Mouse (Mus musculus) spleen, adult 10 weeks (tissue): ENCODE data around the gene Muc5ac. TPM values are rescaled to one million over a fixed set of nuclear protein-coding genes. Genes with fewer than 3 reads are reported as not detected.

Experiments used
- polyA plus RNA-seq: library from polyadenylated mRNA; stranded (reverse); fragments of 350-450 nt; fragmentation: Illumina TruSeq; extraction: RNeasy Lipid Tissue Mini Kit (QIAGEN cat#74804); gene quantifications from one replicate; pipeline ENCODE4 v1.2.3, GENCODE M21; 2015; ENCODE audit warnings: low replicate concordance; ENCODE audit not compliant: insufficient read depth

The Muc5ac gene
- 0.04 TPM for polyA plus RNA-seq

DNA sequence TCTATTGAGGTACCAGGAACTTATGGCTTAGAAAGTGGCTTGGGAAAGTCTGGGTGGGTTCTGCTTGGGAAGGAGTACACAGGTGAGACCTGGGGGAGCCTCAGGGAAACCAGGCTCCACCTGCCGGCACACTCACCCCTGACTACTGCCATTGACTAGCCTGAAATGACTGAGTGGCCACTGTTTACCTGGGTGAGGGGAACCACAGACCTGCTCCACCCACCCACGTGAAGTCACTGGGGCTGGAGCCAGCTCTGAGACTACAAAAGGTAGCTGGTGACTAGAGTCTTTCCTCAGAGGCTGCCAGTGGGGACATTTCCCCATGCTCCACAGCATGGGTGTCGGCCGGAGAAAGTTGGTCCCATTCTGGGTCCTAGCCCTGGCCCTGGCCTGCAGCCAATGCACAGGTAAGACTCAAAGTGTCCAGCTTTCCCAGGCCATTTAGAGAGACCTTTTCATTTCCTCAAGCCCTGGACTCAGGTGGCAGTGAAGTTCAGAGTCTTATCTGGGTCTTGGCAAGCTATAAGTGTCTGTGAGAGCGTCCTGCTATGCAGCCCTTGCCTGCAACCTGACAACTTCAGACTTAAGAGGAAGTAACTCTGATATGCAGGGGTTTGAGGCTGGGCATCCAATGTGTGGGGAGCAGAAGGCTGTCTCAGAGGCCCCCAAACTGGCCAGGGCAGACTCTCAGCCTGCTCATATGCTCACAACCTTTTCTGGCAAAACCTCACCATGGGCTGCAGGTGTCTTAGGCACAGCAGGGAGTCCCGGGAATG lies at the start of gene Muc5ac:
Gene Muc5ac, plus strand, starts transcription at position 296 of the 776 bp plus-strand sequence.

DNA sequence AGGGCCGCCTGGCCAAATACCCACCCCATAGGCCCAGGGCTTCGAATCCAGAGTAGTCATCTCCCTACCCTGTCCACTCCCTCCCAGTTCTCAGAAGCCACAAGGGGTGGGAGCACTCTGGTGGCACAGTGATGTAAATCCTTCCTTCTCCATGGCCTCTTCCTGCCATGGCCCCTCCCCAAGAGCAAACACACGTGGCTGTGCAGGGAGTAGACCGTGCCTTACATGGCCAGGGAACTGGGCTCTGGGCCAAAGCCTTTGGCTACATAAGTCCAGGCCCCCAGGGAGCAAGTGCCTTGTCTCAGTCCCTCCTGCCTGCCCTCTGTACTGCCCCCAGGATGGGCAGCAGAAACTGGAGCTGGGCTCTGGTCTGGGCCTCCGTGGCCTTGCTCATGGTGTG lies 50.0 kb downstream of the Muc5ac start, which contains the start of gene Muc5b:
Gene Muc5b, plus strand, starts transcription at position 292 of the 400 bp plus-strand sequence.

Other genes with a start within 250 kb of the Muc5ac start
- gene Chid1, start 249.1 kb upstream of the Muc5ac start, polyA plus RNA-seq = 17.3 TPM
- 27.2 TPM for gene Ap2a2, start 226.8 kb upstream of the Muc5ac start, polyA plus RNA-seq
- gene Muc6, start 133.7 kb upstream of the Muc5ac start, polyA plus RNA-seq = not detected
- gene Muc2, start 98.6 kb upstream of the Muc5ac start, polyA plus RNA-seq = not detected
- not detected for gene Muc5b, start 50.1 kb downstream of the Muc5ac start, polyA plus RNA-seq
- gene Tollip, start 129.5 kb downstream of the Muc5ac start, polyA plus RNA-seq = 38.5 TPM
- not detected for gene Brsk2, start 160.8 kb downstream of the Muc5ac start, polyA plus RNA-seq